Mouse (Mus musculus): ENCODE measurements around the gene Arid1b. TPM values are rescaled to one million over a fixed set of nuclear protein-coding genes. Genes with fewer than 3 reads are reported as not detected.

The Arid1b gene
- polyA plus RNA-seq, 1 experiment: 99.0 TPM

GRCm38 (mm10) chr17:5371032-5371431 lies 376.9 kb downstream of the Arid1b start:
- Histone ChIP-seq H3K4me1 (replicated peaks; ENCODE audit: control insufficient read depth, insufficient read depth, low read length) (no peaks in the 10 kb centered on the region), H3K36me3 (ENCODE audit: control insufficient read depth, insufficient read depth, low read length) (no peaks in the 10 kb centered on the region), H3K4me3 (ENCODE audit: control insufficient read depth, insufficient read depth, low read length) (no peak overlapping the region), H3K27ac (ENCODE audit: control insufficient read depth, insufficient read depth, low read length) (no peak overlapping the region), H3K27me3 (ENCODE audit: control insufficient read depth, insufficient read depth, low read length) (no peaks in the 10 kb centered on the region)
- WGBS: 79% methylated on average over 4 of the region's 4 CpGs
- no peak for DNase-seq
- TF ChIP-seq POLR2A (IDR thresholded peaks at IDR 0.05; ENCODE audit: control insufficient read depth, extremely low read depth, insufficient read depth, low read length, poor library complexity): no peak
- no peak for TF ChIP-seq CTCF (IDR thresholded peaks at IDR 0.05; ENCODE audit: borderline replicate concordance, control insufficient read depth, extremely low read depth, insufficient read depth, low read length, poor library complexity)

GRCm38 (mm10) chr17:5371521-5371920 lies 377.4 kb downstream of the Arid1b start:
- Histone ChIP-seq H3K27me3 (ENCODE audit: control insufficient read depth, insufficient read depth, low read length) (no peaks in the 10 kb centered on the region), H3K4me3 (ENCODE audit: control insufficient read depth, insufficient read depth, low read length) (no peak overlapping the region), H3K27ac (ENCODE audit: control insufficient read depth, insufficient read depth, low read length) (no peak overlapping the region), H3K4me1 (replicated peaks; ENCODE audit: control insufficient read depth, insufficient read depth, low read length) (no peaks in the 10 kb centered on the region), H3K36me3 (ENCODE audit: control insufficient read depth, insufficient read depth, low read length) (no peaks in the 10 kb centered on the region)
- WGBS: 97% methylated on average over 7 of the region's 7 CpGs
- TF ChIP-seq CTCF (IDR thresholded peaks at IDR 0.05; ENCODE audit: borderline replicate concordance, control insufficient read depth, extremely low read depth, insufficient read depth, low read length, poor library complexity): no peak
- TF ChIP-seq POLR2A (IDR thresholded peaks at IDR 0.05; ENCODE audit: control insufficient read depth, extremely low read depth, insufficient read depth, low read length, poor library complexity): no peak
- no peak for DNase-seq

GRCm38 (mm10) chr17:5372951-5373350 lies 378.8 kb downstream of the Arid1b start:
- Histone ChIP-seq H3K36me3 (ENCODE audit: control insufficient read depth, insufficient read depth, low read length) (no peaks in the 10 kb centered on the region), H3K27me3 (ENCODE audit: control insufficient read depth, insufficient read depth, low read length) (no peaks in the 10 kb centered on the region), H3K27ac (ENCODE audit: control insufficient read depth, insufficient read depth, low read length) (no peak overlapping the region), H3K4me3 (ENCODE audit: control insufficient read depth, insufficient read depth, low read length) (no peak overlapping the region), H3K4me1 (replicated peaks; ENCODE audit: control insufficient read depth, insufficient read depth, low read length) (no peaks in the 10 kb centered on the region)
- WGBS: 96% methylated on average over 8 of the region's 8 CpGs
- no peak for DNase-seq
- no peak for TF ChIP-seq CTCF (IDR thresholded peaks at IDR 0.05; ENCODE audit: borderline replicate concordance, control insufficient read depth, extremely low read depth, insufficient read depth, low read length, poor library complexity)
- no peak for TF ChIP-seq POLR2A (IDR thresholded peaks at IDR 0.05; ENCODE audit: control insufficient read depth, extremely low read depth, insufficient read depth, low read length, poor library complexity)

DNA sequence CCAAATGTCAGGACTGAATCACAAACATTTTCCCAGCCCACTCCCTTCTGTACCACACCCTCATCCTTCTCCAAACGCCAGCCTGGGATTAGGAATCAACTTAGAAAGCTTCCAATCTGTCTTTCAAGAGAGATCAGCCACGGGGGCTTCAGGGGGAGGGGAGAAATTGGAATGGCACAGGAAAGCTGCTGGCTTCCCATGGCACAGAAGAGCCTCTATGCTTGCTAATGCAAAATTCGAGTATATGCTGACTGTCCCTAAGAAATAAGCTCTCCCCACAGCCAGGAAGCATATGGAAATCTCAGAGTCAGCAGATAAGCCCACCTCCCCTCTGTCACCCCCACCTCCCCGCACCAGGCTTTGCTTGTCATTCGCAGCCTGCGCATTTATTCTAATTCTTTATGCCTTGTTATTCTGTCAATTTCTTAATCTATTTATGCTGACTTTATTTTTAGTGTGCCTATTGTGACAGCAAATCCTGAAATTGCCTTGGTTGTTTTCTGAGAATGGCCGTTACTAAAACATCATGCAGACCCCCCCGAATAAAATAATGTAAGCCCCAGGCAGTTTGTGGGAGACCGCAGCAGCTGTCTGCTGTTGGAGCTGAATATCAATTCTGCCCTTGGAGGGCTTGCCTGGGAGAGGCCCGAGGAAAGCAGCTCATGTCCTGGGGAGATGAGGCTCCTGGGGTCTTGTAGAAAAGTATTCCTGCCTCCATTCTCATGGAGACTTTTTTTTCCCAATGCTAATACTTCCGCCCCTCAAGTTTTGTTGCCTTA lies 383.2 kb downstream of the Arid1b start:
- H3K36me3 ChIP-seq (ENCODE audit: control insufficient read depth, insufficient read depth, low read length): no peaks in the 10 kb centered on the region
- no peak for DNase-seq
- 64% methylated on average over 11 of the region's 11 CpGs for WGBS
- no peak overlapping the region for H3K27ac ChIP-seq (ENCODE audit: control insufficient read depth, insufficient read depth, low read length)
- H3K4me3 ChIP-seq (ENCODE audit: control insufficient read depth, insufficient read depth, low read length): no peak overlapping the region
- no peaks in the 10 kb centered on the region for H3K4me1 ChIP-seq (replicated peaks; ENCODE audit: control insufficient read depth, insufficient read depth, low read length)
- H3K27me3 ChIP-seq (ENCODE audit: control insufficient read depth, insufficient read depth, low read length): no peaks in the 10 kb centered on the region
- TF ChIP-seq POLR2A (IDR thresholded peaks at IDR 0.05; ENCODE audit: control insufficient read depth, extremely low read depth, insufficient read depth, low read length, poor library complexity): no peak
- no peak for TF ChIP-seq CTCF (IDR thresholded peaks at IDR 0.05; ENCODE audit: borderline replicate concordance, control insufficient read depth, extremely low read depth, insufficient read depth, low read length, poor library complexity)

DNA sequence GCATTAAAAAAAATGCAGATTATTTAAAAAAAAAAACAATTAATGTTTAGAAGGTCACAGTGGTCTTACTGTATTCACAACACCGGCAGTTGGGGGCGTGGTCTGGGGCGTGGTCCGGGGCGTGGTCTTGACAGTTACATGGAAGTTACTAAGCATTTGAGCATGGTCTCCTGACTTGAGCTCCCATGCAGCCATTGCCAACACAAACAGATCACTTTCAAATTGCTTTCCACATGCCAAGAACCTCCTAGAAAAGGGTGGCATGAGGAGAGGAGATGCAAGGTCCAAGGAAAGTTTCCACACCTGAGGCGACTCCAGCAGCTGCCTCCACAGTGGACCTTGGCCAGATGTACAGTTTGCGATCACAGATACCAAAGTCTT lies 383.8 kb downstream of the Arid1b start:
- WGBS: 41% methylated on average over 7 of the region's 7 CpGs

GRCm38 (mm10) chr17:5385694-5386093 lies 391.6 kb downstream of the Arid1b start:
- 100% methylated on average over 1 of the region's 1 CpGs for WGBS
- TF ChIP-seq POLR2A (IDR thresholded peaks at IDR 0.05; ENCODE audit: control insufficient read depth, extremely low read depth, insufficient read depth, low read length, poor library complexity) (no peak), CTCF (IDR thresholded peaks at IDR 0.05; ENCODE audit: borderline replicate concordance, control insufficient read depth, extremely low read depth, insufficient read depth, low read length, poor library complexity) (no peak)
- Histone ChIP-seq H3K36me3 (ENCODE audit: control insufficient read depth, insufficient read depth, low read length) (no peaks in the 10 kb centered on the region), H3K4me3 (ENCODE audit: control insufficient read depth, insufficient read depth, low read length) (no peak overlapping the region), H3K4me1 (replicated peaks; ENCODE audit: control insufficient read depth, insufficient read depth, low read length) (no peaks in the 10 kb centered on the region), H3K27me3 (ENCODE audit: control insufficient read depth, insufficient read depth, low read length) (no peaks in the 10 kb centered on the region), H3K27ac (ENCODE audit: control insufficient read depth, insufficient read depth, low read length) (no peak overlapping the region)
- no peak for DNase-seq

More for the DNA sequence above, 383.8 kb downstream of the Arid1b start:
- Histone ChIP-seq H3K27ac (ENCODE audit: control insufficient read depth, insufficient read depth, low read length) (no peak overlapping the region), H3K4me1 (replicated peaks; ENCODE audit: control insufficient read depth, insufficient read depth, low read length) (no peaks in the 10 kb centered on the region), H3K4me3 (ENCODE audit: control insufficient read depth, insufficient read depth, low read length) (no peak overlapping the region), H3K36me3 (ENCODE audit: control insufficient read depth, insufficient read depth, low read length) (no peaks in the 10 kb centered on the region), H3K27me3 (ENCODE audit: control insufficient read depth, insufficient read depth, low read length) (no peaks in the 10 kb centered on the region)
- peak; percentile 52 for DNase-seq
- TF ChIP-seq POLR2A (IDR thresholded peaks at IDR 0.05; ENCODE audit: control insufficient read depth, extremely low read depth, insufficient read depth, low read length, poor library complexity) (no peak), CTCF (IDR thresholded peaks at IDR 0.05; ENCODE audit: borderline replicate concordance, control insufficient read depth, extremely low read depth, insufficient read depth, low read length, poor library complexity) (no peak)
